Mouse (Mus musculus) olfactory bulb, adult 2 months (tissue): ENCODE results near the gene Selenop.

ENCODE experiments used
- CTCF ChIP-seq: fragments of 200-500 bp; IDR thresholded peaks from 2 replicates; pipeline ENCODE4 v1.5.1; 2012; ENCODE audit warnings: low read depth, mild to moderate bottlenecking, low read length, moderate library complexity; ENCODE audit not compliant: insufficient read depth
- POLR2A ChIP-seq: fragments of 200-500 bp; IDR thresholded peaks from 2 replicates; pipeline ENCODE4 v1.6.1; 2012; ENCODE audit warnings: mild to moderate bottlenecking, low read depth, low read length, moderate library complexity; ENCODE audit not compliant: insufficient read depth

DNA sequence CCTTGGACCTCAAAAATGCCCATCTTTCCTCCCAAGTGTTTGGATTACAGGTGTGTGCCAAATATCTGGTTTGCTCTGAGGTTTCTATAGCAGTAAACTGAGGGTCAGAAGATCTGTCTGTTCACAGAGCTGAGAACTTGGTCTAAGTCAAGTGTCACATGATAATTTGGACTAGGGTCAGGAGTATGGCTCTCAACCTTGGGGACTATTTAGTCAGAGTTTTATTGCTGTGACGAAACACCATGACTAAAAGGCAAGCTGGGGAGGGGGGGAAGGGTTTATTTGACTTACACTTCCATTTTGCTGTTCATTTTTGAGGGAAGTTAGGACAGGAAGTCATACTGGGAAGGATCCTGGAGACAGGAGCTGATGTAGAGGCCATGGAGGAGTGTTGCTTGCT is 9.3 kb upstream of the Selenop start:
- TF ChIP-seq POLR2A (no peak), CTCF (no peak)
